Mouse (Mus musculus): ENCODE measurements around the gene Uchl4. TPM values are rescaled to one million over a fixed set of nuclear protein-coding genes. Genes with fewer than 3 reads are reported as not detected.
"Not testable (repeated sequence)": the region's sequence is repeated elsewhere in the genome, so short reads cannot be mapped to it uniquely, and the experiment has no call there.

Gene Uchl4
- total RNA-seq, 1 experiment from 2014 or later, result 1.4 TPM

- ATAC-seq (ENCODE audit: extremely low read depth, insufficient number of reproducible peaks, low FRiP score, poor library complexity, severe bottlenecking), result no peak
Measured at GRCm38 (mm10) chr9:64267231-64267630, 32.2 kb downstream of the Uchl4 start.

GRCm38 (mm10) chr9:64268196-64268595, 33.2 kb downstream of the Uchl4 start:
- no peak for ATAC-seq (ENCODE audit: extremely low read depth, insufficient number of reproducible peaks, low FRiP score, poor library complexity, severe bottlenecking)

- not testable (repeated sequence) for ATAC-seq (ENCODE audit: extremely low read depth, insufficient number of reproducible peaks, low FRiP score, poor library complexity, severe bottlenecking)
Measured at GRCm38 (mm10) chr9:64268836-64269235, 33.8 kb downstream of the Uchl4 start.

- ATAC-seq (ENCODE audit: extremely low read depth, insufficient number of reproducible peaks, low FRiP score, poor library complexity, severe bottlenecking), result no peak
Measured at GRCm38 (mm10) chr9:64271249-64271648, 36.2 kb downstream of the Uchl4 start.

- 0 out of 2 replicates have a peak, but pooled peaks have one; percentile 46 for ATAC-seq (ENCODE audit: extremely low read depth, insufficient number of reproducible peaks, low FRiP score, poor library complexity, severe bottlenecking)
Measured at GRCm38 (mm10) chr9:64272611-64273010, 37.6 kb downstream of the Uchl4 start.

GRCm38 (mm10) chr9:64273757-64274156, 38.8 kb downstream of the Uchl4 start:
- no peak for ATAC-seq (ENCODE audit: extremely low read depth, insufficient number of reproducible peaks, low FRiP score, poor library complexity, severe bottlenecking)

- no peak for ATAC-seq (ENCODE audit: extremely low read depth, insufficient number of reproducible peaks, low FRiP score, poor library complexity, severe bottlenecking)
Measured at GRCm38 (mm10) chr9:64274291-64274690, 39.3 kb downstream of the Uchl4 start.

- ATAC-seq (ENCODE audit: extremely low read depth, insufficient number of reproducible peaks, low FRiP score, poor library complexity, severe bottlenecking), result no peak
Measured at GRCm38 (mm10) chr9:64274919-64275318, 39.9 kb downstream of the Uchl4 start.

GRCm38 (mm10) chr9:64277706-64278105, 42.7 kb downstream of the Uchl4 start:
- ATAC-seq (ENCODE audit: extremely low read depth, insufficient number of reproducible peaks, low FRiP score, poor library complexity, severe bottlenecking), result peak; percentile 65; the same call in 1 of the 2 replicates

- ATAC-seq (ENCODE audit: extremely low read depth, insufficient number of reproducible peaks, low FRiP score, poor library complexity, severe bottlenecking), result no peak
Measured at GRCm38 (mm10) chr9:64278665-64279310, 43.8 kb downstream of the Uchl4 start.

- ATAC-seq (ENCODE audit: extremely low read depth, insufficient number of reproducible peaks, low FRiP score, poor library complexity, severe bottlenecking), result peak; percentile 93
Measured at GRCm38 (mm10) chr9:64281105-64281780, 46.2 kb downstream of the Uchl4 start, which contains the start of gene Tipin. TSS of gene Tipin (plus strand) at chr9:64281581.

- no peak; the same call in 1 of the 2 replicates for ATAC-seq (ENCODE audit: extremely low read depth, insufficient number of reproducible peaks, low FRiP score, poor library complexity, severe bottlenecking)
Measured at GRCm38 (mm10) chr9:64281781-64282178, 46.8 kb downstream of the Uchl4 start.

GRCm38 (mm10) chr9:64282404-64282987, 47.5 kb downstream of the Uchl4 start:
- ATAC-seq (ENCODE audit: extremely low read depth, insufficient number of reproducible peaks, low FRiP score, poor library complexity, severe bottlenecking), result no peak

Other genes with a start within 250 kb of the Uchl4 start
- gene Smad6, start 213.1 kb upstream of the Uchl4 start, total RNA-seq (2017), result not detected in 2 replicates
- not detected in 2 replicates for gene Lctl, start 118.1 kb upstream of the Uchl4 start, total RNA-seq (2017)
- gene Zwilch, start 62.1 kb upstream of the Uchl4 start, total RNA-seq (2017), result 6.1 and 10.7 TPM in 2 replicates
- 1,351 and 1,415 TPM in 2 replicates for gene Rpl4, start 61.8 kb upstream of the Uchl4 start, total RNA-seq (2017)
- 34.1 and 35.7 TPM in 2 replicates for gene Snapc5, start 55.9 kb upstream of the Uchl4 start, total RNA-seq (2017)
- 137 and 143 TPM in 2 replicates for gene Map2k1, start 18.4 kb downstream of the Uchl4 start, total RNA-seq (2017)
- gene Tipin, start 46.4 kb downstream of the Uchl4 start, total RNA-seq (2017), result 18.7 and 21.5 TPM in 2 replicates
- gene Dis3l, start 106.1 kb downstream of the Uchl4 start, total RNA-seq (2017), result 12.7 and 13.8 TPM in 2 replicates
- gene Megf11, start 150.4 kb downstream of the Uchl4 start, total RNA-seq (2017), result 0.58 and 0.61 TPM in 2 replicates

All from neutrophil, adult 5-6 weeks (primary cell).